Mouse (Mus musculus): ENCODE data around the gene Cnih1. TPM values are rescaled to one million over a fixed set of nuclear protein-coding genes. Genes with fewer than 3 reads are reported as not detected.

Gene Cnih1
- polyA plus RNA-seq, 1 experiment from 2014 or later: 220 TPM

- H3K4me2 ChIP-seq: no peak overlapping the region
- H3K36me3 ChIP-seq: peaks cover 40% of the 10 kb centered on the region
- H3K4me3 ChIP-seq: no peak overlapping the region
- ATAC-seq (ENCODE audit: low read depth): no peak
- H3K4me1 ChIP-seq (replicated peaks): peaks cover 22% of the 10 kb centered on the region
- H3K27ac ChIP-seq (replicated peaks): no peak overlapping the region
- 94% methylated on average over 8 of the region's 8 CpGs for WGBS
- H3K27me3 ChIP-seq: no peaks in the 10 kb centered on the region
- no peaks in the 10 kb centered on the region for H3K9me3 ChIP-seq
- no peak overlapping the region for H3K9ac ChIP-seq
Measured at GRCm38 (mm10) chr14:46816916-46817622, 28.9 kb upstream of the Cnih1 start.

GRCm38 (mm10) chr14:46815640-46816039, 27.4 kb upstream of the Cnih1 start:
- Histone ChIP-seq H3K27ac (replicated peaks) (no peak overlapping the region), H3K27me3 (no peaks in the 10 kb centered on the region), H3K9ac (no peak overlapping the region), H3K9me3 (no peaks in the 10 kb centered on the region), H3K4me3 (no peak overlapping the region), H3K4me1 (replicated peaks) (peaks cover 14% of the 10 kb centered on the region), H3K4me2 (no peak overlapping the region), H3K36me3 (peaks cover 51% of the 10 kb centered on the region)
- no peak for ATAC-seq (ENCODE audit: low read depth)
- WGBS: 77% methylated on average over 6 of the region's 6 CpGs

- no peaks in the 10 kb centered on the region for H3K4me1 ChIP-seq (replicated peaks)
- 80% methylated on average over 3 of the region's 3 CpGs for WGBS
- peaks cover 34% of the 10 kb centered on the region for H3K36me3 ChIP-seq
- no peak overlapping the region for H3K4me3 ChIP-seq
- no peak overlapping the region for H3K9ac ChIP-seq
- ATAC-seq (ENCODE audit: low read depth): no peak
- H3K9me3 ChIP-seq: no peaks in the 10 kb centered on the region
- H3K27ac ChIP-seq (replicated peaks): no peak overlapping the region
- H3K27me3 ChIP-seq: no peaks in the 10 kb centered on the region
- H3K4me2 ChIP-seq: no peak overlapping the region
Measured at GRCm38 (mm10) chr14:46807927-46808326, 19.7 kb upstream of the Cnih1 start.

GRCm38 (mm10) chr14:46806186-46806585, 18.0 kb upstream of the Cnih1 start:
- H3K4me1 ChIP-seq (replicated peaks): no peaks in the 10 kb centered on the region
- WGBS: 89% methylated on average over 5 of the region's 5 CpGs
- ATAC-seq (ENCODE audit: low read depth): no peak

GRCm38 (mm10) chr14:46803791-46804190, 15.6 kb upstream of the Cnih1 start:
- no peak for ATAC-seq (ENCODE audit: low read depth)
- Histone ChIP-seq H3K36me3 (0 out of 2 replicates have a peak, but pooled peaks cover 11% of the 10 kb centered on the region), H3K4me1 (replicated peaks) (no peaks in the 10 kb centered on the region), H3K27ac (replicated peaks) (no peak overlapping the region), H3K9ac (no peak overlapping the region), H3K9me3 (no peaks in the 10 kb centered on the region), H3K27me3 (no peaks in the 10 kb centered on the region), H3K4me2 (no peak overlapping the region), H3K4me3 (no peak overlapping the region)
- 85% methylated on average over 1 of the region's 1 CpGs for WGBS

More at GRCm38 (mm10) chr14:46806186-46806585, 18.0 kb upstream of the Cnih1 start:
- Histone ChIP-seq H3K27me3 (no peaks in the 10 kb centered on the region), H3K4me3 (no peak overlapping the region), H3K27ac (replicated peaks) (no peak overlapping the region), H3K4me2 (no peak overlapping the region), H3K36me3 (peaks cover 24% of the 10 kb centered on the region), H3K9ac (no peak overlapping the region), H3K9me3 (no peaks in the 10 kb centered on the region)

- WGBS: 97% methylated on average over 4 of the region's 4 CpGs
- Histone ChIP-seq H3K4me1 (replicated peaks) (no peaks in the 10 kb centered on the region), H3K4me2 (no peak overlapping the region), H3K27ac (replicated peaks) (no peak overlapping the region), H3K36me3 (0 out of 2 replicates have a peak, but pooled peaks cover 11% of the 10 kb centered on the region), H3K4me3 (no peak overlapping the region), H3K27me3 (no peaks in the 10 kb centered on the region), H3K9me3 (no peaks in the 10 kb centered on the region), H3K9ac (no peak overlapping the region)
- ATAC-seq (ENCODE audit: low read depth): no peak
Measured at GRCm38 (mm10) chr14:46803259-46803658, 15.0 kb upstream of the Cnih1 start.

- no peak overlapping the region for H3K4me3 ChIP-seq
- no peak for ATAC-seq (ENCODE audit: low read depth)
- H3K9me3 ChIP-seq: no peaks in the 10 kb centered on the region
- no peak overlapping the region for H3K4me2 ChIP-seq
- no peak overlapping the region for H3K9ac ChIP-seq
- WGBS: 89% methylated on average over 3 of the region's 3 CpGs
- H3K36me3 ChIP-seq: 0 out of 2 replicates have a peak, but pooled peaks cover 11% of the 10 kb centered on the region
- H3K4me1 ChIP-seq (replicated peaks): no peaks in the 10 kb centered on the region
- H3K27ac ChIP-seq (replicated peaks): no peak overlapping the region
- no peaks in the 10 kb centered on the region for H3K27me3 ChIP-seq
Measured at GRCm38 (mm10) chr14:46800684-46801345, 12.6 kb upstream of the Cnih1 start.

- H3K9ac ChIP-seq: no peak overlapping the region
- no peaks in the 10 kb centered on the region for H3K27me3 ChIP-seq
- no peak overlapping the region for H3K4me3 ChIP-seq
- 0 out of 2 replicates have a peak, but pooled peaks cover 2% of the 10 kb centered on the region for H3K36me3 ChIP-seq
- ATAC-seq (ENCODE audit: low read depth): no peak
- H3K4me1 ChIP-seq (replicated peaks): no peaks in the 10 kb centered on the region
- H3K27ac ChIP-seq (replicated peaks): no peak overlapping the region
- H3K4me2 ChIP-seq: no peak overlapping the region
- no peaks in the 10 kb centered on the region for H3K9me3 ChIP-seq
- 94% methylated on average over 5 of the region's 5 CpGs for WGBS
Measured at GRCm38 (mm10) chr14:46794157-46794556, 5.9 kb upstream of the Cnih1 start.

GRCm38 (mm10) chr14:46790723-46791122, 2.5 kb upstream of the Cnih1 start:
- Histone ChIP-seq H3K9ac (no peak overlapping the region), H3K27me3 (no peaks in the 10 kb centered on the region), H3K4me3 (no peak overlapping the region), H3K27ac (replicated peaks) (no peak overlapping the region), H3K36me3 (no peaks in the 10 kb centered on the region), H3K4me2 (no peak overlapping the region), H3K9me3 (no peaks in the 10 kb centered on the region), H3K4me1 (replicated peaks) (peaks cover 18% of the 10 kb centered on the region)
- WGBS: 92% methylated on average over 6 of the region's 6 CpGs
- no peak for ATAC-seq (ENCODE audit: low read depth)

GRCm38 (mm10) chr14:46790303-46790702, 2.1 kb upstream of the Cnih1 start:
- Histone ChIP-seq H3K4me2 (no peak overlapping the region), H3K4me3 (no peak overlapping the region), H3K4me1 (replicated peaks) (peaks cover 19% of the 10 kb centered on the region), H3K9me3 (no peaks in the 10 kb centered on the region), H3K9ac (no peak overlapping the region), H3K27me3 (no peaks in the 10 kb centered on the region), H3K36me3 (no peaks in the 10 kb centered on the region), H3K27ac (replicated peaks) (no peak overlapping the region)
- 72% methylated on average over 4 of the region's 4 CpGs for WGBS
- no peak for ATAC-seq (ENCODE audit: low read depth)

GRCm38 (mm10) chr14:46788505-46788901, 292 bp upstream of the Cnih1 start:
- peaks cover 29% of the 10 kb centered on the region for H3K4me1 ChIP-seq (replicated peaks)
- peak overlapping the region; percentile 65 for H3K4me3 ChIP-seq
- no peak overlapping the region for H3K9ac ChIP-seq
- WGBS: 37% methylated on average over 8 of the region's 8 CpGs
- H3K4me2 ChIP-seq: peak overlapping the region; percentile 72
- H3K36me3 ChIP-seq: peaks cover 3% of the 10 kb centered on the region; the same call in 1 of the 2 replicates
- H3K27me3 ChIP-seq: no peaks in the 10 kb centered on the region
- peak overlapping the region; percentile 96; the same call in 1 of the 2 replicates for H3K27ac ChIP-seq (replicated peaks)
- ATAC-seq (ENCODE audit: low read depth): peak; percentile 13; the same call in 1 of the 2 replicates
- H3K9me3 ChIP-seq: no peaks in the 10 kb centered on the region

GRCm38 (mm10) chr14:46787454-46787786, 791 bp downstream of the Cnih1 start:
- H3K36me3 ChIP-seq: peaks cover 13% of the 10 kb centered on the region
- H3K9me3 ChIP-seq: no peaks in the 10 kb centered on the region
- H3K27ac ChIP-seq (replicated peaks): peak overlapping the region; percentile 96
- WGBS: under 1% methylated on average over 11 of the region's 11 CpGs
- ATAC-seq (ENCODE audit: low read depth): no peak
- H3K9ac ChIP-seq: peak overlapping the region; percentile 93
- H3K4me1 ChIP-seq (replicated peaks): peaks cover 29% of the 10 kb centered on the region
- H3K4me3 ChIP-seq: peak overlapping the region; percentile 65
- peak overlapping the region; percentile 72 for H3K4me2 ChIP-seq
- no peaks in the 10 kb centered on the region for H3K27me3 ChIP-seq
